In genomic region chr2:134591081-134591694, GRCm38 (mm10) we compare ENCODE assay signal across 19 mouse cellular contexts. TPM values are rescaled to one million over a fixed set of nuclear protein-coding genes. Genes with fewer than 3 reads are reported as not detected.
"Had no signal": no experiment of that assay in that cellular context is flagged by ENCODE, and none has a peak within 500 bp of the region (broad histone marks: within the 10 kb centered on the region; RNA-seq: fewer than 3 reads in every experiment).

No protein-coding gene starts in this region.

- H3K4me2 ChIP-seq: liver, embryonic 11.5 days; lung, embryonic 14.5 days; neural tube, embryonic 13.5 days had no signal

- H3K36me3 ChIP-seq: limb, embryonic 10.5 days had no signal

- H3K9me3 ChIP-seq: limb, embryonic 10.5 days; neural tube, embryonic 13.5 days had no signal

- H3K27ac ChIP-seq: limb, embryonic 10.5 days; neural tube, embryonic 13.5 days; stomach, postnatal 0 days had no signal

- H3K4me1 ChIP-seq: limb, embryonic 10.5 days; neural tube, embryonic 13.5 days had no signal

- H3K9ac ChIP-seq: lung, embryonic 14.5 days; neural tube, embryonic 13.5 days had no signal

- H3K4me3 ChIP-seq: limb, embryonic 10.5 days; myocyte; neural tube, embryonic 13.5 days had no signal

- DNase-seq: kidney, adult 11 months; kidney, postnatal 14 days; lung, embryonic 14.5 days; lung, postnatal 10 days; lung, postnatal 4 days; right cerebral cortex, adult 18-20 months; right cerebral cortex, postnatal 25 days had no signal

- H3K27me3 ChIP-seq: neural tube, embryonic 13.5 days had no signal

RNA-seq across cellular contexts. Expression of gene Hao1, which starts 37.0 kb away (rescaled TPM):
- total RNA-seq: layer of hippocampus, adult 8-10 months; layer of hippocampus, postnatal 14 days; left cerebral cortex, adult 18-20 months; megakaryocyte, adult 5-6 weeks had no signal
- polyA plus RNA-seq: kidney, embryonic 14.5 days; large intestine, adult 2 months; limb, embryonic 10.5 days; liver, embryonic 11.5 days; lung, embryonic 14.5 days; neural tube, embryonic 13.5 days; small intestine, adult 2 months had no signal
